Mouse (Mus musculus) heart, postnatal 36 days (tissue): ENCODE data around the gene Olfr635. TPM values are rescaled to one million over a fixed set of nuclear protein-coding genes. Genes with fewer than 3 reads are reported as not detected.
"Not testable (repeated sequence)": the region's sequence is repeated elsewhere in the genome, so short reads cannot be mapped to it uniquely, and the experiment has no call there.

Experiments
- DNase-seq, 2 experiments: peaks; one replicate each; pipeline ENCODE4 v3.0.0; 2021 to 2022
- intact Hi-C: fragments of 180-260 bp; cut with DNase I; formaldehyde crosslinking; loops from one replicate; pipeline ENCODE4 v1.15.1; 2025
- total RNA-seq, 2 experiments: library from RNA; stranded (reverse); gene quantifications; 2 replicates each; pipeline ENCODE4 v1.2.3; 2021

The Olfr635 gene
- not detected for total RNA-seq

GRCm38 (mm10) chr7:103970852-103971251, at the start of gene Olfr635:
TSS of gene Olfr635 (plus strand) at chr7:103971152.
- DNase-seq = no peak
- intact Hi-C loops = no loop called here

GRCm38 (mm10) chr7:103928525-103928924, 42.4 kb upstream of the Olfr635 start, which contains the start of gene Olfr631:
TSS of gene Olfr631 (plus strand) at chr7:103928825.
- no peak for DNase-seq
- intact Hi-C loops = no loop called here

DNA sequence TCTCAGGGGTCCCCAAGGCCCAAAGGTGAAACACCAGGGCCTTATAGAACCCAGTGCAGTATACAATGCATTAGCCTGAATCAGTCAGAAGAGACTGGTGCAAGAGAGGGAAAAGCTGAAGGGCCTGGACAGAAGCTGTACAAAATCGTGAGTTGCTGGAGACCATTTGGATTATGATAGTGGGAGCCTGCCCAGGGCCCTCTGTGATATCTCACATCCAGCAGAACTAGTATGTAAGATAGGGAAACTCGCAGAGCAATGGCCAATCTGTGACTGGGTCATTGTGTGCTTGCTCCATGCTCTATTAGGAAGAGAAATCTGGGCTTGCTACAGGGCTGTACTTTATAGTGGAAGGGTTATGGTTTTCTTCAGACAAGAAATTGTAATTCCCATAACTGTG, 36.7 kb upstream of the Olfr635 start, which contains the start of gene Olfr632:
Gene Olfr632 (plus strand): TSS at position 84 of the 400 bp plus-strand sequence.
- intact Hi-C loops = no loop called here
- DNase-seq = no peak

DNA sequence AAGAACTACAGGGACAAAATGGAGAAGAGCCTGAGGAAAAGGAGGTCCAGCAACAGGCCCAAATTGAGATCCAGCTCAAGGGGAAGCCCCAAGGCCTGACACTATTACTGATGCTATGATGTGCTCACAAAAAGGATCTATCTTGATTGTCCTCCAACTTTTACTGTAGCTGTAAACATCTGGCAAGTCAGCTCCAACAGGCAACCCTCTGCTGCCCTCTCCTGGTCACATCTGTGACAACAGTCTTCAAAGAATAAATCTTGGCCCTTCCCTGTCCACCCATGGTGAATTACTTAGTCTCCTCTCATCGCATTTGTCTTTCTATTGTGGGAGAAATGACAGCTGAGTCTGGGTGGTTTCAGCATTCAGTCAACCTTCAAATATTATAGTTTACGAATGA, 28.2 kb upstream of the Olfr635 start:
- intact Hi-C loops = loop anchor here (2.0 to 5.0 kb wide), 2 partner anchors 150 to 1436 kb away; partner anchors contain the start of gene Olfr67
- DNase-seq = peak; percentile 7 to 32

DNA sequence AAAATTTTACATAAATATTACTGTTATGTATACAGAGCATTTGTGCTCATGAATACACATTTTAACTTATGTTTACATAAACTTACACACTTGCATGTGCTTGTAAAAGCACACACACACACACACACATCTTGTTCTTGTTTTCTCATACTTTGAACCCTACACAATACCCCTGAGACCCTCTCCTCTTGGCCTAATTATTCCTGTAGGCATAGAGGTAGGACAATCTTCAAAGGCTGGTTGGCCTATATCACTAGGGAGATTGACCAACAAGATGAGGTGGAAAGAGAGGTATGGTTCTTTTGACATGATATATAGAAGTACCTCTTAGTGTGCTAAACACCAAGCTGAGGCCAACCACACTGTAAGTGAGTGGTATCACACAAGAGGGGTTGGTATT, 26.8 kb upstream of the Olfr635 start, which contains the start of gene Olfr633:
Gene Olfr633 (plus strand): TSS at position 301 of the 400 bp plus-strand sequence.
- intact Hi-C loops = loop anchor here (5.0 kb wide), 1 partner anchor 152 kb away; the partner anchor contains the start of gene Olfr67
- DNase-seq = no peak

GRCm38 (mm10) chr7:103966873-103967272, 4.1 kb upstream of the Olfr635 start:
- intact Hi-C loops = not testable (repeated sequence)

DNA sequence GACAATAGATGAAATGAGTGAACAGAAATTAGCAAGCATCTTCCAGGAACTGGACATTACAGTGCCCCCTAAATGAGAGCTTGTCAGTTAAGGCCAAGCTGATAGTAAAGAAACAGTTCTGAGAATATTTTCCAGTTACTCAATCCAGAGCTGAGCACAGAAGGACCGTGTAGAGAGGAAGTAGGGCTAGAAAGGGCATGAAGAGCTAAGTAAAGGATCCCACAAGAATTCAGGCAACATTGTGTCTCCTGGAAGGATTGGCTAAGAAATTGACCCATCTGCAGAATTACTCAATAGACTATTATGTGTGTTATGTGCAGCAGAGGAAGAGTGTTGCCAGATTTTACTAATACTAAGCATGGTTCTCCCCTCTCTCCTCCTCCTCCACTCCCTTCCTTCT, 830 bp downstream of the Olfr635 start:
- no peak for DNase-seq
- intact Hi-C loops = no loop called here

More at GRCm38 (mm10) chr7:103966873-103967272, 4.1 kb upstream of the Olfr635 start:
- not testable (repeated sequence) for DNase-seq

- intact Hi-C loops = no loop called here
- no peak for DNase-seq
Measured at GRCm38 (mm10) chr7:103998446-103998845, 27.5 kb downstream of the Olfr635 start, which contains the start of gene Olfr638. TSS of gene Olfr638 (plus strand) at chr7:103998746.

DNA sequence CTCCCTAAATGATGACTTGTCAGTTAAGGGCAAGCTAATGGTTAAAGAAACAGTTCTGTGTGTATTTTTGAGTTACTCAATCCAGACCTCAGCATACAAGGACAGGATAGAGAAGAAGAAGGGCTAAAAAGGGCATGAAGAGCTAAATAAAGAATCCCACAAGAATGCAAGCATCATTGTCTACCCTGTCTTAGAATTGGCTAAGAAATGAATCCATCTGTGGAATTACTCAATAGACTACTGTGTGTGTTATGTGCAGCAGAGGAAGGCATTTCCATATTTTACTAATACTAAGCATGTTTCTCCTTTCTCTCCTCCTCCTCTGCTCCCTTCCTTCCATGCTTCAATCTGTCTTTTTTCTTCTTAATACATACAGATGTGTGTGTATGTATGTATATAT, 28.2 kb downstream of the Olfr635 start:
- no peak for DNase-seq
- intact Hi-C loops = no loop called here

DNA sequence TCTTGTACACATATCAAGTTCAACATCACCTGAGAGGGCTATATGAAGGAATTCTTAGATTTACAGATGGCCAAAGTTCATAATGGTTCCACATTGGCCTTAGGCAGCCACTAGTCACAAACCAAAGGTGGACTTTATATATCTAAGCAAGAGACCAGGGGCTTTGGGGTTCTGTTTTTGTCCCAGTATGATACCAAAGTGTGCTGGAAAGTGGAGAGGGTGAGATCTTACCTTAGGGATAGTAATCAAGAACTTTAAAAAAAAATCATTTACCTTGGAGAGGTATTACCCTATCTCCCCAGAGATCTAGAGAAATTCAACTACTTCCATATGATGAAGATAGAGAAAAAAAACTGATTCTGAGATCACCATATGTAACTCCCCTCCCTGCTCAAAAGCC, 46.3 kb downstream of the Olfr635 start, which contains the start of gene Olfr639:
Gene Olfr639 (minus strand): TSS at position 101 of the 400 bp plus-strand sequence.
- intact Hi-C loops = no loop called here
- no peak for DNase-seq

DNA sequence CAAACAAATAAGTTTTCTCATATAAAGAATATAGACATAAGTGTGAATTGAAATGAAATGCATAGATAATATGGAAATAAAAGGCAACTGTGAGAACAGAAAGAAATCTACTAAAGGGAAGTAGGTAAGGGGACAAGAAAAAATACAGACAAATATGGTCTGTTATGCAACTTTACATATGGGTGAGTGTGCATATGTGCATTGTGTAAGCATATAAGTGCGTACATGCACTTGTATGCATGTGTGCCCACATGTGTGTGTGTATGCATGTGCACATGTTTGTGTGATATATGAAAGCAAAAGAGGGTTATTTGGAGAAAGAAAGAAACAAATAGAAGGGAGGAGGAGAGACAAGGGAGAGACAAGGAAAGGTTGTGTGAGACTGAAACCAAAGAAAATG, 48.0 kb downstream of the Olfr635 start:
- intact Hi-C loops = no loop called here
- DNase-seq = no peak

GRCm38 (mm10) chr7:104021651-104022050, 50.7 kb downstream of the Olfr635 start:
- DNase-seq = no peak
- intact Hi-C loops = no loop called here

- no peak for DNase-seq
- intact Hi-C loops = no loop called here
Measured at GRCm38 (mm10) chr7:104025473-104025872, 54.5 kb downstream of the Olfr635 start, which contains the start of gene Olfr640. TSS of gene Olfr640 (minus strand) at chr7:104025573.

DNA sequence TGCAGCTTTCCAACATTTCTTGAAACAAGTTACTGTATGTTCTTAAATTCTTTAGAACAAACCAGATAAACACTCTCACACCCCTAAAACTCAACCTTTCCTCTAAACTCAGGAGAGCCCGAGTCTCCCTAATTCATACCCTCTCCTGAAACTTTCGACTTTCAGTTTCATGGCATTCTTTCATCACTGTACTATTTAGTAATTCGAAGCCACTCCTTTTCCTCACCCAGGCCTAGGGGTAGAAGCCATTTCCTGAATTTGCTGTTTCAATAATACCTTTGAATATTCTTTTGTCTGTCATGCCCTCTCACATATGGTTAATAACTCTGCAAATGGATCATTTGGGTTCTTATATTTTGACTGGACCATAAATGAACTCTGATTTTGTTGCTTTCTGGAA, 56.0 kb downstream of the Olfr635 start:
- intact Hi-C loops = no loop called here
- DNase-seq = no peak

DNA sequence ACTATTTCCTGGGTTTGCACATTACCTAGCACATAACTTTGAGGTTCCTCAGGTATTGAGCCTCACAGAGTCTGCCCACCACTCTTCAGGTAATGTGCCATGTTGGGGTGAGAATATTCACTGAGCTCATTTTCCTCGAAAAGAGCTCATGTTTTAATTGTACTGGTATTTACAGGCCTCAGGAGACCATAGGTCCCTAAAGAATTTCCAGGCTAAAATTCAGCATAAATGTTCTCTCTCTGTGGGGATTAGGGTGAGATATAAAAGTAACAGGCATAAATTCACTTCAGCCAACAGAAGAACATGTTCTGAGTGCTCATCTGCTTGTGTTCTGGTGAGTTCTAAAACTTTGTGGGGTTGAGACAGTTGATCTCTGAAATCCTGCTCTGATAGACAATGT, 64.2 kb downstream of the Olfr635 start, which contains the start of gene Olfr641:
Gene Olfr641 (plus strand): TSS at position 301 of the 400 bp plus-strand sequence.
- no peak for DNase-seq
- intact Hi-C loops = no loop called here

Other genes with a start within 250 kb of the Olfr635 start
- not detected for gene Olfr628, start 240.8 kb upstream of the Olfr635 start, total RNA-seq
- gene Olfr629, start 226.2 kb upstream of the Olfr635 start, total RNA-seq = not detected
- not detected for gene Olfr630, start 213.8 kb upstream of the Olfr635 start, total RNA-seq
- gene Olfr69, start 199.6 kb upstream of the Olfr635 start, total RNA-seq = not detected
- not detected for gene Olfr68, start 191.5 kb upstream of the Olfr635 start, total RNA-seq
- not detected for gene Olfr67, start 179.3 kb upstream of the Olfr635 start, total RNA-seq
- 1,000 to 10,000 TPM; 1,102 to 1,464 TPM for gene Hbb-bt, start 157.2 kb upstream of the Olfr635 start, total RNA-seq
- gene Hbb-bs, start 143.1 kb upstream of the Olfr635 start, total RNA-seq = over 10,000 TPM in 1 of 2 experiments, 1,000 to 10,000 TPM in 1; 9,168 to 11,645 TPM
- not detected for gene Hbb-bh2, start 130.6 kb upstream of the Olfr635 start, total RNA-seq
- gene Hbb-bh1, start 128.0 kb upstream of the Olfr635 start, total RNA-seq = not detected
- gene Hbb-y, start 117.9 kb upstream of the Olfr635 start, total RNA-seq = not detected
- not detected for gene Olfr66, start 84.9 kb upstream of the Olfr635 start, total RNA-seq
- not detected for gene Olfr64, start 76.7 kb upstream of the Olfr635 start, total RNA-seq
- not detected for gene Olfr65, start 67.7 kb upstream of the Olfr635 start, total RNA-seq
- not detected for gene Olfr631, start 42.3 kb upstream of the Olfr635 start, total RNA-seq
- not detected for gene Olfr632, start 36.8 kb upstream of the Olfr635 start, total RNA-seq
- gene Olfr633, start 26.7 kb upstream of the Olfr635 start, total RNA-seq = not detected
- gene Olfr638, start 27.6 kb downstream of the Olfr635 start, total RNA-seq = not detected
- not detected for gene Olfr639, start 46.2 kb downstream of the Olfr635 start, total RNA-seq
- gene Olfr640, start 54.4 kb downstream of the Olfr635 start, total RNA-seq = not detected
- gene Olfr641, start 64.3 kb downstream of the Olfr635 start, total RNA-seq = not detected
- not detected for gene Olfr642, start 81.5 kb downstream of the Olfr635 start, total RNA-seq
- gene 4930516K23Rik, start 90.3 kb downstream of the Olfr635 start, total RNA-seq = not detected
- not detected for gene Olfr644, start 100.7 kb downstream of the Olfr635 start, total RNA-seq
- not detected for gene Olfr645, start 114.3 kb downstream of the Olfr635 start, total RNA-seq
- not detected for gene Olfr646, start 133.7 kb downstream of the Olfr635 start, total RNA-seq
- not detected for gene Ubqln5, start 158.7 kb downstream of the Olfr635 start, total RNA-seq
- gene Olfr643, start 166.3 kb downstream of the Olfr635 start, total RNA-seq = not detected
- gene Ubqln3, start 172.1 kb downstream of the Olfr635 start, total RNA-seq = not detected
- gene Ubqlnl, start 179.4 kb downstream of the Olfr635 start, total RNA-seq = not detected
- gene Olfm5, start 193.7 kb downstream of the Olfr635 start, total RNA-seq = not detected
- gene Olfr648, start 212.2 kb downstream of the Olfr635 start, total RNA-seq = not detected
- gene Olfr649, start 224.8 kb downstream of the Olfr635 start, total RNA-seq = not detected
- gene Trim6, start 247.6 kb downstream of the Olfr635 start, total RNA-seq = under 1 TPM; 0.14 to 0.89 TPM